Mouse (Mus musculus) lung, postnatal 0 days (tissue): ENCODE results near the gene Nutm1.

Experiments
- CTCF ChIP-seq: IDR thresholded peaks from 2 replicates; pipeline ENCODE4 v1.5.1; 2016; ENCODE audit warnings: antibody characterized with exemption, mild to moderate bottlenecking
- EP300 ChIP-seq: IDR thresholded peaks from 2 replicates; pipeline ENCODE4 v1.6.1; 2016; ENCODE audit warnings: antibody characterized with exemption, mild to moderate bottlenecking, control low read depth

DNA sequence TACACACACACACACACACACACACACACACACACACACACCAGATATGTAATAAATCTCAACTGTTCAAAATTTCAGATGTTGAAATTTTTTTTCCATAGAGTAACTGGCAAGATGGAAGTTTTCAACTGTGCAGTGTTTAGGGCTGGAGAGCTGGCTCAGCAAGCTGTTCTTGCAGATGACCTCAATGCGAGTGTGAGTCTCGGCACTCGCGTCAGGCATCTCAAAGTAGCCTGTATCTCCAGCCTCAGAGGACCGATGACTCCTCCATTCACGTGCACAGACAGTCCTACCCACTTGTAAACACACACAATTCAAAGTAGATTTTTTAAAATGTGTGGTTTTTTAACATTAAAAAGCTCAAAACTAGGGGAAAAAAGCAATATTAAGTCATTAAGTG lies 14.4 kb upstream of the Nutm1 start:
- no peak for TF ChIP-seq CTCF
- TF ChIP-seq EP300: no peak
